Mouse (Mus musculus): Measurements from ENCODE around the gene Gng7. TPM values are rescaled to one million over a fixed set of nuclear protein-coding genes. Genes with fewer than 3 reads are reported as not detected.

The Gng7 gene
- polyA plus RNA-seq, 1 experiment from 2014 or later, result 5.2 TPM

- no peak overlapping the region; the same call in 1 of the 2 replicates for H3K4me2 ChIP-seq (ENCODE audit: low read depth, low read length)
- H3K27me3 ChIP-seq (ENCODE audit: control insufficient read depth, insufficient read depth, low read length), result no peaks in the 10 kb centered on the region; the same call in 1 of the 2 replicates
- H3K9ac ChIP-seq (ENCODE audit: low read length), result peak overlapping the region; percentile 59
- WGBS, result 24% methylated on average over 37 of the region's 37 CpGs
- H3K27ac ChIP-seq (ENCODE audit: low read length), result no peak overlapping the region
- peaks cover 4% of the 10 kb centered on the region; the same call in 1 of the 2 replicates for H3K4me1 ChIP-seq (ENCODE audit: control insufficient read depth, insufficient read depth, low read length)
- ATAC-seq (ENCODE audit: insufficient read depth, low FRiP score), result peak; percentile 49; the same call in 1 of the 2 replicates
- H3K36me3 ChIP-seq (ENCODE audit: control insufficient read depth, insufficient read depth, low read length), result no peaks in the 10 kb centered on the region
- H3K9me3 ChIP-seq (replicated peaks; ENCODE audit: control insufficient read depth, low read length), result no peaks in the 10 kb centered on the region
- H3K4me3 ChIP-seq (replicated peaks; ENCODE audit: low read length), result no peak overlapping the region
These were observed 15.2 kb downstream of the Gng7 start for GRCm38 (mm10) chr10:80999362-81000196.

GRCm38 (mm10) chr10:80998778-80999177, 16.0 kb downstream of the Gng7 start:
- H3K36me3 ChIP-seq (ENCODE audit: control insufficient read depth, insufficient read depth, low read length), result no peaks in the 10 kb centered on the region
- H3K4me1 ChIP-seq (ENCODE audit: control insufficient read depth, insufficient read depth, low read length), result peaks cover 4% of the 10 kb centered on the region; the same call in 1 of the 2 replicates
- no peak overlapping the region for H3K4me3 ChIP-seq (replicated peaks; ENCODE audit: low read length)
- no peak overlapping the region for H3K27ac ChIP-seq (ENCODE audit: low read length)
- no peaks in the 10 kb centered on the region; the same call in 1 of the 2 replicates for H3K27me3 ChIP-seq (ENCODE audit: control insufficient read depth, insufficient read depth, low read length)
- no peak; the same call in 1 of the 2 replicates for ATAC-seq (ENCODE audit: insufficient read depth, low FRiP score)
- no peaks in the 10 kb centered on the region for H3K9me3 ChIP-seq (replicated peaks; ENCODE audit: control insufficient read depth, low read length)
- H3K4me2 ChIP-seq (ENCODE audit: low read depth, low read length), result no peak overlapping the region
- WGBS, result 12% methylated on average over 12 of the region's 12 CpGs
- H3K9ac ChIP-seq (ENCODE audit: low read length), result no peak overlapping the region

GRCm38 (mm10) chr10:80998021-80998420, 16.7 kb downstream of the Gng7 start:
- Histone ChIP-seq H3K27me3 (ENCODE audit: control insufficient read depth, insufficient read depth, low read length) (no peaks in the 10 kb centered on the region; the same call in none of the 2 replicates), H3K9ac (ENCODE audit: low read length) (no peak overlapping the region), H3K27ac (ENCODE audit: low read length) (no peak overlapping the region), H3K4me3 (replicated peaks; ENCODE audit: low read length) (no peak overlapping the region), H3K36me3 (ENCODE audit: control insufficient read depth, insufficient read depth, low read length) (no peaks in the 10 kb centered on the region), H3K4me1 (ENCODE audit: control insufficient read depth, insufficient read depth, low read length) (peaks cover 4% of the 10 kb centered on the region; the same call in 1 of the 2 replicates), H3K9me3 (replicated peaks; ENCODE audit: control insufficient read depth, low read length) (no peaks in the 10 kb centered on the region), H3K4me2 (ENCODE audit: low read depth, low read length) (no peak overlapping the region)
- no peak for ATAC-seq (ENCODE audit: insufficient read depth, low FRiP score)
- 38% methylated on average over 14 of the region's 14 CpGs for WGBS

- Histone ChIP-seq H3K27ac (ENCODE audit: low read length) (no peak overlapping the region), H3K27me3 (ENCODE audit: control insufficient read depth, insufficient read depth, low read length) (no peaks in the 10 kb centered on the region; the same call in none of the 2 replicates), H3K36me3 (ENCODE audit: control insufficient read depth, insufficient read depth, low read length) (no peaks in the 10 kb centered on the region), H3K9ac (ENCODE audit: low read length) (no peak overlapping the region), H3K4me2 (ENCODE audit: low read depth, low read length) (no peak overlapping the region), H3K4me1 (ENCODE audit: control insufficient read depth, insufficient read depth, low read length) (peaks cover 4% of the 10 kb centered on the region; the same call in 1 of the 2 replicates), H3K9me3 (replicated peaks; ENCODE audit: control insufficient read depth, low read length) (no peaks in the 10 kb centered on the region), H3K4me3 (replicated peaks; ENCODE audit: low read length) (no peak overlapping the region)
- no peak for ATAC-seq (ENCODE audit: insufficient read depth, low FRiP score)
- WGBS, result 78% methylated on average over 8 of the region's 8 CpGs
These were observed 17.4 kb downstream of the Gng7 start for GRCm38 (mm10) chr10:80997332-80997731.

GRCm38 (mm10) chr10:80996501-80996900, 18.2 kb downstream of the Gng7 start:
- no peak for ATAC-seq (ENCODE audit: insufficient read depth, low FRiP score)
- WGBS, result 91% methylated on average over 8 of the region's 8 CpGs
- H3K9me3 ChIP-seq (replicated peaks; ENCODE audit: control insufficient read depth, low read length), result no peaks in the 10 kb centered on the region

GRCm38 (mm10) chr10:80995091-80995632, 19.6 kb downstream of the Gng7 start:
- WGBS, result 11% methylated on average over 21 of the region's 21 CpGs
- H3K36me3 ChIP-seq (ENCODE audit: control insufficient read depth, insufficient read depth, low read length), result no peaks in the 10 kb centered on the region
- H3K4me2 ChIP-seq (ENCODE audit: low read depth, low read length), result peak overlapping the region; percentile 32
- H3K27ac ChIP-seq (ENCODE audit: low read length), result no peak overlapping the region
- H3K9ac ChIP-seq (ENCODE audit: low read length), result peak overlapping the region; percentile 45; the same call in 1 of the 2 replicates
- no peak for ATAC-seq (ENCODE audit: insufficient read depth, low FRiP score)
- no peaks in the 10 kb centered on the region; the same call in none of the 2 replicates for H3K27me3 ChIP-seq (ENCODE audit: control insufficient read depth, insufficient read depth, low read length)
- H3K4me3 ChIP-seq (replicated peaks; ENCODE audit: low read length), result no peak overlapping the region
- no peaks in the 10 kb centered on the region for H3K9me3 ChIP-seq (replicated peaks; ENCODE audit: control insufficient read depth, low read length)
- peaks cover 4% of the 10 kb centered on the region; the same call in 1 of the 2 replicates for H3K4me1 ChIP-seq (ENCODE audit: control insufficient read depth, insufficient read depth, low read length)

More at GRCm38 (mm10) chr10:80996501-80996900, 18.2 kb downstream of the Gng7 start:
- Histone ChIP-seq H3K27me3 (ENCODE audit: control insufficient read depth, insufficient read depth, low read length) (no peaks in the 10 kb centered on the region; the same call in none of the 2 replicates), H3K36me3 (ENCODE audit: control insufficient read depth, insufficient read depth, low read length) (no peaks in the 10 kb centered on the region), H3K27ac (ENCODE audit: low read length) (no peak overlapping the region), H3K4me2 (ENCODE audit: low read depth, low read length) (no peak overlapping the region), H3K9ac (ENCODE audit: low read length) (no peak overlapping the region), H3K4me3 (replicated peaks; ENCODE audit: low read length) (no peak overlapping the region), H3K4me1 (ENCODE audit: control insufficient read depth, insufficient read depth, low read length) (peaks cover 4% of the 10 kb centered on the region; the same call in 1 of the 2 replicates)

GRCm38 (mm10) chr10:80994621-80995020, 20.1 kb downstream of the Gng7 start:
- Histone ChIP-seq H3K9ac (ENCODE audit: low read length) (peak overlapping the region; percentile 45; the same call in 1 of the 2 replicates), H3K4me2 (ENCODE audit: low read depth, low read length) (no peak overlapping the region), H3K4me1 (ENCODE audit: control insufficient read depth, insufficient read depth, low read length) (peaks cover 1% of the 10 kb centered on the region; the same call in 1 of the 2 replicates), H3K9me3 (replicated peaks; ENCODE audit: control insufficient read depth, low read length) (no peaks in the 10 kb centered on the region), H3K36me3 (ENCODE audit: control insufficient read depth, insufficient read depth, low read length) (no peaks in the 10 kb centered on the region), H3K27me3 (ENCODE audit: control insufficient read depth, insufficient read depth, low read length) (no peaks in the 10 kb centered on the region; the same call in none of the 2 replicates), H3K4me3 (replicated peaks; ENCODE audit: low read length) (no peak overlapping the region), H3K27ac (ENCODE audit: low read length) (no peak overlapping the region)
- no peak for ATAC-seq (ENCODE audit: insufficient read depth, low FRiP score)
- WGBS, result 42% methylated on average over 4 of the region's 4 CpGs

- 69% methylated on average over 5 of the region's 5 CpGs for WGBS
- H3K4me2 ChIP-seq (ENCODE audit: low read depth, low read length), result no peak overlapping the region
- H3K9ac ChIP-seq (ENCODE audit: low read length), result no peak overlapping the region
- no peak overlapping the region for H3K4me3 ChIP-seq (replicated peaks; ENCODE audit: low read length)
- ATAC-seq (ENCODE audit: insufficient read depth, low FRiP score), result no peak
- no peaks in the 10 kb centered on the region for H3K4me1 ChIP-seq (ENCODE audit: control insufficient read depth, insufficient read depth, low read length)
- H3K36me3 ChIP-seq (ENCODE audit: control insufficient read depth, insufficient read depth, low read length), result no peaks in the 10 kb centered on the region
- no peaks in the 10 kb centered on the region; the same call in none of the 2 replicates for H3K27me3 ChIP-seq (ENCODE audit: control insufficient read depth, insufficient read depth, low read length)
- no peak overlapping the region for H3K27ac ChIP-seq (ENCODE audit: low read length)
- no peaks in the 10 kb centered on the region for H3K9me3 ChIP-seq (replicated peaks; ENCODE audit: control insufficient read depth, low read length)
These were observed 21.5 kb downstream of the Gng7 start for GRCm38 (mm10) chr10:80993276-80993675.

GRCm38 (mm10) chr10:80991945-80992344, 22.8 kb downstream of the Gng7 start:
- peaks cover 5% of the 10 kb centered on the region for H3K4me1 ChIP-seq (ENCODE audit: control insufficient read depth, insufficient read depth, low read length)
- no peaks in the 10 kb centered on the region for H3K9me3 ChIP-seq (replicated peaks; ENCODE audit: control insufficient read depth, low read length)
- H3K27ac ChIP-seq (ENCODE audit: low read length), result no peak overlapping the region
- 0 out of 2 replicates have a peak, but pooled peaks have one; percentile 9 for ATAC-seq (ENCODE audit: insufficient read depth, low FRiP score)
- H3K4me3 ChIP-seq (replicated peaks; ENCODE audit: low read length), result no peak overlapping the region
- WGBS, result 86% methylated on average over 1 of the region's 1 CpGs
- H3K36me3 ChIP-seq (ENCODE audit: control insufficient read depth, insufficient read depth, low read length), result no peaks in the 10 kb centered on the region
- H3K4me2 ChIP-seq (ENCODE audit: low read depth, low read length), result no peak overlapping the region
- no peaks in the 10 kb centered on the region; the same call in 1 of the 2 replicates for H3K27me3 ChIP-seq (ENCODE audit: control insufficient read depth, insufficient read depth, low read length)
- H3K9ac ChIP-seq (ENCODE audit: low read length), result no peak overlapping the region

All from stomach, embryonic 16.5 days (tissue).